Mouse (Mus musculus) neutrophil, adult 5-6 weeks (primary cell): ENCODE measurements at regions not wholly inside any gene's neighbourhood (a gene's known extent, or its start where the extent isn't known, plus 50 kb on each side); places are given as distances from the start of the nearest gene placed in this dataset.
A peak's percentile ranks its signal among the peaks of the same experiment; 100 is the strongest.

Source experiments
- ATAC-seq: fragments of 151-379, 151-347 bp; 2 replicates; pipeline ENCODE4 v1.8.0; 2017; ENCODE audit warnings: mild to moderate bottlenecking, moderate TSS enrichment; ENCODE audit not compliant: insufficient number of reproducible peaks, poor library complexity, low FRiP score, severe bottlenecking; ENCODE audit errors: extremely low read depth

- ATAC-seq, result no peak
Observed at GRCm38 (mm10) chrX:164878336-164878735, 101.8 kb downstream of the Mospd2 start.

GRCm38 (mm10) chrX:164840393-164840792, 139.8 kb downstream of the Mospd2 start:
- no peak for ATAC-seq

- ATAC-seq, result no peak
Observed at GRCm38 (mm10) chrX:164820906-164821305, 159.3 kb downstream of the Mospd2 start.

GRCm38 (mm10) chrX:164787293-164787692, 192.9 kb downstream of the Mospd2 start:
- peak; percentile 71; the same call in 1 of the 2 replicates for ATAC-seq

GRCm38 (mm10) chrX:164764919-164765318, 215.3 kb downstream of the Mospd2 start:
- no peak for ATAC-seq

- no peak for ATAC-seq
Observed at GRCm38 (mm10) chrX:164763764-164764445, 216.3 kb downstream of the Mospd2 start.

- no peak for ATAC-seq
Observed at GRCm38 (mm10) chrX:164745552-164746217, 234.5 kb downstream of the Mospd2 start.
